Mouse (Mus musculus) kidney, postnatal 4 days (tissue): Measurements from ENCODE around the gene Htra1.

ENCODE experiments used
- DNase-seq, 2 experiments: peaks; one replicate each; pipeline ENCODE4 v3.0.0; 2021; ENCODE audit warnings: mixed read lengths in 2 of 2

The Htra1 gene

DNA sequence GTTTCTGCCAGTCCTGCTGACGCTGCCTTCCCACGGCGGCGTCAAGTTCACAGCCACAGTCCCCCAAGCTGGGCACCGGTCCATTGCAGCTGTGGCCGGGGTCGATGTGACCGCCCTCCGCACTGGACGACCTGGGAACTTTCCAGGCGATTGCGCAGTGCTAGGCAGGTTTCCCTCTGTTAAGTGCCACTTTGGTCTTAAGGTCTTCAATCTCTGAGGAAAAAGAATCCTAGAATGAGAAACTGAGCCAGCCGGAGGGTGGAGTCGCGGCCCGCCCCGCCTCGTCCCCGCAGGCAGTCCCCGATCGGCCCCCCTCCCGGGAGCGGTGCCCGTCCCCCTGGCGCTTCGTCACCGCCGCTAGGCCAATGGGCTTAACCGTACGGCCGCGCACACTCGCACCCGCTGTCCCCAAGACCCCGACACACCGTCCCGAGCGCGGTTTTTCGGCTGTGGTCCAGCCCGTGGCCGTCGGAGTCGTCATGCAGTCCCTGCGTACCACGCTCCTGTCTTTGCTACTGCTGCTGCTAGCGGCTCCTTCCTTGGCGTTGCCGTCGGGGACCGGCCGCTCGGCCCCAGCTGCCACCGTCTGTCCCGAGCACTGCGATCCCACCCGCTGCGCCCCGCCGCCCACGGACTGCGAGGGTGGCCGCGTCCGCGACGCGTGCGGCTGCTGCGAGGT, at the start of gene Htra1:
Gene Htra1 (plus strand): TSS at position 319 of the 679 bp plus-strand sequence.
- DNase-seq = peak; percentile 71 to 76

GRCm38 (mm10) chr7:130886246-130886645, 49.7 kb upstream of the Htra1 start:
- no peak for DNase-seq

DNA sequence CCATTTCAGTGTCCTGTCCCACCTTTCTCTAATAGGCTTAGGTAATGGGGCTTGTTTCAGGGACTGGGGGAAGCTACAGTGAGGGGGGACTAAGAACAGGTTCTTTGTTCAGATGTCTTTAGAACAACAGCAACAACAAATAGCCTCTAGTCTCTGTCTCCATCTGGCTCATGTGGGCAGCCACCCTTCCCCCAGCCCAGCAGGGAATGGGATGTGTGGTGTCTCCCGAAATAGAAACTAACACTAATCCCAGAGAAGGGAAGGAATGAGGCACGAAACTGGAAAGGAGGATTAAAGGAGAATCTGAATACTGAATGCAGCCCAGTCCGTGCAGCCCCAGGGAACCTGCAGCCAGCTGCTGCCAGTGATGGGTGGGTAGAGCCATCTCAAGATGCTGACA, 48.0 kb upstream of the Htra1 start:
- no peak for DNase-seq

DNA sequence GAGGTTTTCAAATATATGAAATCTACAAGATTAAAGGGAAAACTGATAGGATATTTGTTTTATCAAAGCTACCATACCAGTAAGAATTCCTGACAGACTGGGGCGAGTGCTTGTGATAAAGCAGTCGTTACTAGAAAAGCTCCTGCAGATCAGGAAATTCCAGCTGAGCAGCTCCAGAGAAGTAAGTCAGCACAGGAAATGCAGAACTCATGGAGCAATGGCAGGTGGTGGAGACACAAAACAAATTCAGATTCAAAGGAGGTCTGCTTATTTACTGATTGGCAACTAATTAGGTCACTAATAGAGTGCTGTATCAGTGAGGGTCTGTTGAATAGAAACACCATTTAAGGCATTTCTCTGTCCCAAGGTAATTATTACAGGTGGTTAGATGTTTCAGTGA, 45.0 kb upstream of the Htra1 start:
- DNase-seq = no peak

DNA sequence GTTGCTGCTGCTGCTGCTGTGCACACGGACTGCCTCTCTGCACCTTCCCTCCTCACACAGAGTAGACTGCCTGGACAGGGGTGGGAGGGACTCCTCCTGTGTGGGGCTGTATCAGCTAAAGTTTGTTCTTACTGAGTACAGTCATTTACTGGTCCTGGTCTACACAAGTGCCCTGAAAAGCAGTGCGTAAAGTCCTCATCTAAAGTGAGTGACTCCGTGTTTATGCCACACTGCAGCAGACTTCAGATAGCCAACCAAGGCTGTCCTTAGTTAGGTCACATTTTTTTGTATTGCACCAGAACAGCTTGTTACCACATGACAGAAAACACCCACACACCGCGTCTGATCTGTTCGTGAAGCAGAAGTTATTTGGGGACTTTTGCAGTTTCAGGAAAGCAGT, 42.9 kb upstream of the Htra1 start:
- DNase-seq = no peak

GRCm38 (mm10) chr7:130894931-130895617, 40.8 kb upstream of the Htra1 start:
- peak; percentile 36 to 39 for DNase-seq

DNA sequence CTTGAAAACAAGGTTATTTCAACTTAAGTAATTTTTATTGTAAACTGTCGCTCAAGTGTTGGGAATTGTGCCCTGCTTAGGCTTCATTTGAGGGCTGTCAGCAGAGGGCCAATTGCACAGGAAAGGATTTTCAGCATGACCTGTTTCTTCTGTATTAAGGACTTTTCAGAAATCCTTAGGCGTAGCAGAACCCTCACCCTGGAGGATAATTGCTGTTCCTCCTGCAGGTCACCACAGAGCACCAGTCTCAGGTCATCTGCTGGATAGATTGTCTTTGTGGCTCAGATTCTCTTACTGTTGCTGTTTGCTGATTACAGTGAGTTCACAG, 40.3 kb upstream of the Htra1 start:
- no peak for DNase-seq

DNA sequence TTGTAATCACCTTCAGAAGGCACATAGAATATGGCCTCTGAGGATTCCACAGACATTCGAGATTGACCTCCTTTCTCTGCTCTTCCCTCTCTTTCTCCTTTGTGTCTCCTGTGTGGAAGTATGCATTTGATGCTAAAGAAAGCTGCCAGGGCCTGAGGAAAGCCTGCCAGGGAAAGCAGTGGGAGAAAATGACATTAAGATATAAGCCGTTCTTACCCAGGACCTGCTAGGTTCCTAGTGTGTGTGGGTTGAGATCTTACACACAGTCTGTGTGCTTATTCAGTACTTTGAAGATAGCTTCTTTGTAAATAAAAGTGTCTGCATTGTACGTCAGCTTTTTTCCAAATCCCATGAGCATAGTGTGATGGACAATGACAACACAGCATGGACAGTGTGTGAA, 39.8 kb upstream of the Htra1 start:
- DNase-seq = no peak

DNA sequence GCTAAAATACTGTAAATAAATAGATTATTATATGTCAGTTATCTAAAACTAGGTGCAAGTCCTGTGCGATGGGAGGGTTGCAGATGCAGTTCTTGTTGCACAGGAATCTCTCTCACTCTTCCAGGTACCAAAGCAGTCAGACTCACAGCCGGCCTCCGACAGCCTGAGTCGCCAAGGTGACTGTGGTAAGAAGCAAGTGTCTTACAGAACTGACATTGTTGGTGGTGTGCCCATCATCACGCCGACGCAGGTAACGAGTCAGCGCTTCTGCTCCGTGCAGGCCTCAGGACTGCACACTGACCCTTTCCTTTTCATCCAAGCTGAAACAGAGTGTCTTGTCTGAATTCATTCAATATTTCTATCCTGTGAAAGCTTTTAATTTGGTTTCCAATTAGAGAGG, 38.7 kb upstream of the Htra1 start:
- no peak for DNase-seq

DNA sequence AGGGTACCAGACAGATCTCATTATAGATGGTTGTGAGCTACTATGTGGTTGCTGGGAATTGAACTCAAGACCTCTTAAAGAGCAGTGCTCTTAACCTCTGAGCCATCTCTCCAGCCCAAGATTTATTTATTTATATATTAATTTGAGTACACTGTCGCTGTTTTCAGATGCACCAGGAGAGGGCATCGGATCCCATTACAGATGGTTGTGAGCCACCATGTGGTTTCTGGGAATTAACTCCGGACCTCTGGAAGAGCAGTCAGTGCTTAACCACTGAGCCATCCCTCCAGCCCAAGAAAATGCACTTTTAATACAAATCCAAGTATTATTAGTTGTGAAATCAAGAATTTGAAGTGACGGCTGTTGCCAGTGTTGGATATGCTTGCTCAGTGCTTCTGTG, 37.5 kb upstream of the Htra1 start:
- peak; percentile 37 to 50 for DNase-seq

DNA sequence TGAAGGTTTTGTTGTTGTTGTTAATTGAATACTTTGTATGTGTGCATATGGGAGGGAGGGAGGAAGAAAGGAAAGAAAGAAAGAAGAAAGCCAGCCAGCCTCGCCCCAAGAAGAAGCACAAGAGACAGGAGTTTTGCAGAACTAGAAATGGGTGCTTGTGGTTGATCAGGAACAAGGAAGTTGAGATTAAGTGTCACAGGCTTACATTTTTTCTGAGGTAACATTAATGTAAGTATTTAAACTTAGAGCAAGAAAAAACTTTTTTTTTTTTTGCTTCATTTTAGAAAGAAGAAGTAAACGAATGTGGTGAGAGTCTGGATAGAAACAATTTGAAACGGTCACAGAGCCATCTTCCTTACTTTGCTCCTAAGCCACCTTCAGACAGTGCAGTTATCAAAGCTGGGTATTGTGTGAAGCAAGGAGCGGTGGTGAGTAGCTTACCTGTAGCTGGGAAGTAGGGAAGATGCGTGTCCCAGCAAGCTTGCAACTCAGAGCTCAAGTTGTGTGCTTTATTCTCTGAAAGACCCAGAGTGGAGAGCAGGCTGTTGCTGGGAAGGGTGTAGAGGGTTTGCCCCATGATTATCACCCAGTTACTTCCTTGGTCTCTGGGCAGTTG, 35.6 kb upstream of the Htra1 start:
- DNase-seq = no peak

GRCm38 (mm10) chr7:130902929-130903328, 33.0 kb upstream of the Htra1 start:
- DNase-seq = no peak

DNA sequence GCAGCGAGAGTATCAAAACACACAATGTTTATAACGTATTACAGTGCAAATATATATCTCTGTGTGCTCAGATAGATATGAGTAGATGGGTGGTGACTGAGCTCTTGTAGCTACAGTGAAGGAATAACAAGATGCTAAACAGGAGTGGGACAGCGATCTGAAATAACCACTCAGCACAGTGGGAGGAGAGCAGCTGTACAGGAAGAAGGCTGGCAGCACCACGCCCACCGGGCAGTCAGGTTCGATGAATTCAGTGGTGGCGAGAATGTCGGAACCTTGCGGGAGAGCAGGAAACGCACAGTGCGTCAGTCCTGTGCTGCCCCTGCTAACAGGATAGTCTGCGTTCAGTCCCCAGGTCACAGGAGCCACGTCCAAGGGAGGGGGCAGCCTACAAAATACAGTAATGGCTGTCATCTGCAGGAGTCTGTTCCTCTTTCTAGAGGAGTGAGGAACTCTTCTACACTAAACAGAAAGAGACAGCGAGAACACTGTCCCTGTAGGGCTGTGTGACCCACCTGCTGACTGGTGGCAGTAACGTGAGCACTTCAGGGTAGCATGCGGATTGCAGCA, 32.3 kb upstream of the Htra1 start:
- no peak for DNase-seq

DNA sequence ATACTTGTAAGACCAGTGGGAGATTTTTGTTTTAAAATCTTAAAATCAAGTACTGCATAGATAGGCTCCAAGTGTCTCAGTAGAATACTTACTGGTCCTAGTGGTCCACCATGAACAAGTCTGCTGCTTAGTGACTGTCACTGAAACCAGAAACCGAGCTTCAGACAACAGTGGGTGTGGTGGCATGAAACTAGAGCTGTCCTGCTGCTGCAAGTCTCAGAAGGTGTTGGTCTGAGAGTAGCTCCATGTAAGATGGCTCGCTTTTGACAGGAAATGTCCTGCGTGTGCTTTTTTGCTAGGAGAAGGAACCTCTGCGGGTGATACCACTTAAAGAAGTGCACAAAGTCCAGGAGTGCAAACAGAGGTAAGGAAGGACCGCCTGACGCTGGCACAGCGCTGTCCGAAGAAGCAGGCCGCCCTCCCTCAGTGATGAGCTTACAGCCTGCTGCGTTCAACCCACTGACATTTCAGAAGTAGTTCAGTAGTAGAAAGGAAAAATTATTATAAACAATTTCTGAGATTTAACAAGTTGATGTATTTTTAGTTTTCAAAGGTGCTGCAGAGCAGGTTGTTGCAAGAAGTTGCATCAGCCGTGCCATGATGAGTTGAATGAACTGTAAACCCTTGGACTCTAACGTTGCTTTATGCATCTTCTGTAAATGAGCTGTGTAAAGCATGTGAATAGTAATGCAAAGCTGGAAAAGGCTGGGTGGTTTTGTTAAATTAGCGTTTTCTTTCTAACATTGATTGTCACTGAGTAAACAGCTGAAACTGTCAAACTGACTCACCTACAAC, 31.1 kb upstream of the Htra1 start:
- no peak for DNase-seq

GRCm38 (mm10) chr7:130910841-130911240, 25.1 kb upstream of the Htra1 start:
- no peak for DNase-seq

DNA sequence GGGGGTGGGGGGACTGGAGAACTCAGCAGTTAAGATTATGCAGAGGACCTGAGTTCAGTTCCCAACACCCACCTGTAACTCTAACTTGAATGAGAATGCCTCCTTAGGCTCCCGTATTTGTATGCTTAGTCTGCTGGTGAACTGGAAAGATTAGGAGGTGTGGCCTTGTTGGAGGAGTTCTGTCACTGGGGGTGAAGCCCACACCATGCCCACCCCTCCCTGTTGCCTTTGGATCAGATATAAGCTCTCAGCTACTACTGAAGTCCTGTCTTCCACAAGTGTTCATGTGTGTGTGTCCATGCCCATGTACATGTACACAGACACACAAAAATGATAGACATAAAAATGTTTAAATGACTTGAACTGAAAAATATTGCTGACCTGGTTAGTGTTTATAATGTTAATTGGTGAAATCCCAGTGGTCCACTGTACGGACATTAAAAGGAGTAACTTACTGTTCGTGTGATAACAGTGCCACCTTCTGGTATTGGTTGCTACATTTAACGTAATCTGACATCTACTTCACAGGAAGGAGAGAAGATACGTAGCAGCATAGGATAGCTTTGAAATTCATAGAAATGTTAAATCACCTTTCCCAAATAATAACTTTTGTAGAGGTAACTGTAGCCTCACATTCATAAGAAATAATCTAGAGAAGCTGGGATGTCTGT, 21.1 kb upstream of the Htra1 start:
- no peak for DNase-seq

DNA sequence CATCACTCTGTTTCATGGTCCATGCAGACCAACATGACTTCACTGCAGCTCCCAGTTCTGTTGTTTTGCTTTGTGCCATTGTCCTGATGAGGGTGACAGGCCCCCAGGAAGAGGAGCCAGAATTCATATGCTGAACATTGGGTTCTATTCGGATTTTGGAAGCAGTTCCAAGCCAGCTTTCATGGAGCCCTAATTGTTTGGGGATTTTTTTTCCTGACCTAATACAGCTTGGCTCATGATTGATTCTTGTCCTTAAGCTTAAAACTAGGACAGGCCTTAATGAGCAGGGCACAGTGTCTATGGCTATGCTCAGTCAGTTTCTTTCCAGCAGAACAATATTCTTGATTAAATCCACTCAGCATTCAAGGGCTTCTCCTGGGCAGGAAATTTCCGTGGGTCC, 17.7 kb upstream of the Htra1 start:
- no peak for DNase-seq

DNA sequence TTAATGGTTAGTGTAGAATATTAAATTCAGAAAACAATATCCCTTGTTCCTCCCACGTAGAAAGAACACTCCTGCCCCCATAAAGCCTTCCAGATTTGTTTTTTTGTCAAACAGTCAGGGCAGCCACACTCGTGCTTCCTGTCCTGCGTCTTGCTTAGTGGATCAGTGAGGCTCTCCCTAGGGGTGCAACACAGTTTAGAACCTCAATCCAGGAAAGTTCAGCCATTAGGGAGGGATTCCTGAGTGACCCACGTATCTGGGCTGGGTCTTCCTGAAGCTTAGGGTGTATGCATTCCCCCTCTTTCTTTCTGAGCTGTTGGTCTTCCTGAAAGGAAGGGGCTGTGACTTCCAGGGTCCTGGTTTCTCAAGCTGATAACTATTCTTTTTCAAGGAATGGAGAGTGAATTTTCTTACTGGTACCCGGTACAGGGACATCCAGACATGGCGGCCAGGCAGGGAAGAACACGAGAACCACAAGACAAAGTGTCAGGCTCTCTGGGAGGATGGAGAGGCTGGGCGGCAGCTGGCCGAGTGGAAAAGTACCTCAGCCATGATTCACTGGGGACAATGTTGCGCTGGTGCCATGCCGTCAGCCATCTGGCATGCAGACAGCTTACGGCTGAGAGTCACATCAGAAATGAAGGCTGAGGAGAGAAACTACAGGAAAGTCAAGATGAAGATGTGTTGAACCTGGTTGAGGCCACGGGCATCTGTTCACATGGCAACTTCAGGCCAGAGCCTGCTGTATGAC, 12.8 kb upstream of the Htra1 start:
- DNase-seq = no peak

- DNase-seq = no peak
Observed at GRCm38 (mm10) chr7:130930401-130930800, 5.5 kb upstream of the Htra1 start.

GRCm38 (mm10) chr7:130932921-130933320, 3.0 kb upstream of the Htra1 start:
- DNase-seq = no peak

DNA sequence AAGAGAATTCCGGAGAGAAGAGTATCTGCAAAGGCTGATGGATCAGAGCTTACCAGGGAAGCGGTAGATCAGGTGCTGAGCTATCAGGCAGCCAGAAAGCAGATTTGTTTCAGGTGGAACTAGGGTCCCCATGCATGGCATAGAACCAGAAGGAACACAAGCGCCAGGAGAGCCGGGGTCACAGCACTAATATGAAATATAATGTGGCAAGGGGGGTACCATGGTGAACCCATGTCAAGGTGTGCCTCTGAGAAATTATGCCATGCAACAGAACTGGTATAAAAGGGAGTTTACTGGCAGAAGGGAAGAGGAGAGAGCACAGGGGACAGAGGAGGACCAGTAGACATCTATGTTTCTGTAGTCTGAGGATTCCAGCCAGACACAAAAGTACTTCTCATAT, 1.3 kb upstream of the Htra1 start:
- no peak for DNase-seq

GRCm38 (mm10) chr7:130935421-130935792, 504 bp upstream of the Htra1 start:
- DNase-seq = no peak
